Mouse (Mus musculus) lung, embryonic 16.5 days (tissue): Measurements from ENCODE around the gene Rgma. TPM values are rescaled to one million over a fixed set of nuclear protein-coding genes. Genes with fewer than 3 reads are reported as not detected.

Source experiments
- ATAC-seq: fragments of 200-750 bp; cut with Nextera tagmentation; 2 replicates; pipeline ENCODE4 v1.8.0; 2017; ENCODE audit warnings: low read depth, mild to moderate bottlenecking, moderate library complexity
- H3K27ac ChIP-seq: fragments of 300-500 bp; sonication (generic); 2 replicates; pipeline ENCODE4 v1.5.1; 2014; ENCODE audit warnings: mild to moderate bottlenecking, control low read depth, low read length
- H3K27me3 ChIP-seq: fragments of 300-500 bp; sonication (generic); 2 replicates; pipeline ENCODE4 v1.6.1; 2014; ENCODE audit warnings: low read depth, low read length, mixed read lengths; ENCODE audit not compliant: control insufficient read depth, insufficient read depth
- H3K36me3 ChIP-seq: fragments of 300-500 bp; sonication (generic); 2 replicates; pipeline ENCODE4 v1.6.1; 2014; ENCODE audit warnings: low read length; ENCODE audit not compliant: control insufficient read depth, insufficient read depth
- H3K4me1 ChIP-seq: fragments of 300-500 bp; sonication (generic); replicated peaks from 2 replicates; pipeline ENCODE4 v1.6.1; 2014; ENCODE audit warnings: low read length, mixed read lengths; ENCODE audit not compliant: control insufficient read depth, insufficient read depth
- H3K4me2 ChIP-seq: fragments of 300-500 bp; sonication (generic); 2 replicates; pipeline ENCODE4 v1.6.1; 2014; ENCODE audit warnings: low read depth, low read length, control low read depth
- H3K4me3 ChIP-seq: fragments of 300-500 bp; sonication (generic); 2 replicates; pipeline ENCODE4 v1.5.1; 2014; ENCODE audit warnings: mild to moderate bottlenecking, low read length, control low read depth
- H3K9ac ChIP-seq: fragments of 300-500 bp; sonication (generic); 2 replicates; pipeline ENCODE4 v1.6.1; 2014; ENCODE audit warnings: low read length, control low read depth
- H3K9me3 ChIP-seq: fragments of 300-500 bp; sonication (generic); 2 replicates; pipeline ENCODE4 v1.6.1; 2016; ENCODE audit warnings: low read length; ENCODE audit not compliant: control insufficient read depth
- WGBS: fragments of 180-500 bp; shearing (Covaris S2); extraction: QIAGEN DNeasy Blood & Tissue Kit; methylation state at CpG from one replicate; pipeline ENCODE4 v1.1.7; 2014; 5-methylcytosine and 5-hydroxymethylcytosine counted together
- polyA plus RNA-seq: library from polyadenylated mRNA; unstranded; fragments of >200 nt; fragmentation: Nextera tagmentation; extraction: Ambion mirVana; gene quantifications from 2 replicates; pipeline ENCODE4 v1.2.1, GENCODE M21; 2015

The Rgma gene
- 10.1 and 10.5 TPM in 2 replicates for polyA plus RNA-seq

DNA sequence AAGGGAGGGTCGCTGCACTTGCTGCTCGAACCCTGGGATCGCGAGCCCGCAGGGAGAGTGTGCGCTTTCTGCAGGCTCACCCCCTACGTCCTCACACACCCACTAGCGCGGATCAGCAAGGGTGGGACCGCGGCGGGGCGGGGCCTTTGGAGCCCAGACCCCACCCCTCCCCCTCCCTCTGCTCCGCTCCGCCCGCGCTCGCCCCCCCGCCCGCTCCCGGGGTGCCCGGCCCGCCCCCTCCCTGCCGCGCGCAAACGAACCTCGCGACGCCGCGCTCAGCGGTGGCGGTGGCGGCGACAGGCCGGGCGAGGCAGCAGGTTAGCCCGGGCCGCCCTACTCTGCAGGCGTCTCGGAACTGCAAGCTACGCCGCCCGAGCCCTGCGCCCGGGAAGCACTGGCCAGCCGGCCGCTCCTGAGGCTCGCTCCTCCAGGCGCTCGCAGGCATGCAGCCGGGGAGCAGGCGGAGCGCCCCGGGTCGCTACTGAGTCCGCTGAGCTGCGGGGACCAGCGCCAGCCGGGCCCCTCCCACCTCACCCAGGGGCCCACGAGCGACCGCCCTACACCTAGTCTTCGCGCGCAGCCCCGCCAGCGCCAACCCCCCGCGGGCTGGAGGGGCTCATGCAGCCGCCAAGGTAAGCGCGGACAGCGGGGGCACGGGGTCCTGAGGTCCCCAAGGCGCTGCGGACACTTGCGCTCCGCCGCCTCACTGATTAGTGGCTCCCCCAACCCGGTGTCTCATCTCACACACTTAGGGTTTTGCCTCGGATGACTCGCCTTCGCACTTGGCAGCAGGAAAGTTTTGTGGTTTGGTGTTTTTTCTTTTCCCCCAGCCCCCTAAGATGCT is at the start of gene Rgma:
TSS of gene Rgma (plus strand) at position 253 of the 844 bp plus-strand sequence.
- H3K4me3 ChIP-seq, result peak within 1 kb of the TSS; percentile 64
- no peaks in the 10 kb centered on the region for H3K9me3 ChIP-seq
- H3K4me2 ChIP-seq, result peak within 1 kb of the TSS; percentile 100
- H3K27me3 ChIP-seq, result peaks cover 22% of the 10 kb centered on the region
- H3K4me1 ChIP-seq, result peaks cover 19% of the 10 kb centered on the region
- peak within 1 kb of the TSS; percentile 71 for H3K9ac ChIP-seq
- ATAC-seq, result peak; percentile 81
- H3K36me3 ChIP-seq, result no peaks in the 10 kb centered on the region
- under 1% methylated on average over 67 of the region's 85 CpGs for WGBS
- 0 out of 2 replicates have a peak within 1 kb of the TSS, but pooled peaks have one; percentile 27 for H3K27ac ChIP-seq

DNA sequence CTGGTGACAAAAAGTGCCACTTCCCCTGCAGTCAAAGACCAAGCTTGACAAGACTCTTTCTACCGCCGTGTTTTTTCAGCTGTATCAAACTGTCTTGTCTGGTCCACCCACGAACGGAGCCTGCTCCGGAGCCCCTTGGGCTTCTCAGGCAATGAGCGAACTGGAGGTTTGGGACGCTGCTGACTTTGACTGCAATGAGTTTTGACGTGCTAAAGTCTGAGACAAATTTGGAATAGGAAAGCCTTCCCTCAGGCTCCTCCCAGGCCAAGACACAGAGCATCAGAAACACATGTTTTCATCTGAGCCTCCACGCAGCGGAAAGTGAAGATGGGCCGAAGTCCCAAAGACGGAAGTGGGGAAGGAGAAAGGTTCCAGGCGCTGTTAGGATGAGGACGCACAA is 49.1 kb upstream of the Rgma start:
- Histone ChIP-seq H3K9me3 (no peaks in the 10 kb centered on the region), H3K4me1 (peaks cover 20% of the 10 kb centered on the region), H3K27ac (peak overlapping the region; percentile 47), H3K36me3 (no peaks in the 10 kb centered on the region), H3K9ac (no peak overlapping the region), H3K4me3 (no peak overlapping the region), H3K27me3 (no peaks in the 10 kb centered on the region), H3K4me2 (no peak overlapping the region)
- 70% methylated on average over 14 of the region's 14 CpGs for WGBS
- ATAC-seq, result no peak

DNA sequence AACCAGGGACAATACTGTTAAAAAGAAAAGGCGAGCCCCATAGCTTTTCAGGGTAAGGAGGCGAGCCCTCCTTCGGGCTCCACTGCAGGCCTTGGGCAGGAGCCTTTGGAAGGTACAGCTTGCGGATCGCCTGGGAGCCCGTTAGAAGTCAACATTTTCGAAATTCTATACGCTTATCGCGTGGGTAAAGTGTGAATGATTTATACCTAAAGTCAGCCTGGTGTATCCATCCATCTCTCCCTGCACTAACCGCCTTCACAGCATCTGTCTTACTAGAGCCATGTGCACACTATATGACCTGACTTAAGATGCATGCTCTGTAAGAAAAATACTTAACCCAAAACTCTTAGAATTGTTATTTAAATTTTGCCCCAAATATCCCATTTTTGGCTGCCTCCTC is 48.6 kb upstream of the Rgma start:
- no peak overlapping the region for H3K4me2 ChIP-seq
- H3K27me3 ChIP-seq, result no peaks in the 10 kb centered on the region
- WGBS, result 63% methylated on average over 11 of the region's 11 CpGs
- H3K9ac ChIP-seq, result no peak overlapping the region
- peaks cover 20% of the 10 kb centered on the region for H3K4me1 ChIP-seq
- H3K4me3 ChIP-seq, result no peak overlapping the region
- no peak for ATAC-seq
- H3K9me3 ChIP-seq, result no peaks in the 10 kb centered on the region
- H3K36me3 ChIP-seq, result no peaks in the 10 kb centered on the region
- peak overlapping the region; percentile 47 for H3K27ac ChIP-seq

DNA sequence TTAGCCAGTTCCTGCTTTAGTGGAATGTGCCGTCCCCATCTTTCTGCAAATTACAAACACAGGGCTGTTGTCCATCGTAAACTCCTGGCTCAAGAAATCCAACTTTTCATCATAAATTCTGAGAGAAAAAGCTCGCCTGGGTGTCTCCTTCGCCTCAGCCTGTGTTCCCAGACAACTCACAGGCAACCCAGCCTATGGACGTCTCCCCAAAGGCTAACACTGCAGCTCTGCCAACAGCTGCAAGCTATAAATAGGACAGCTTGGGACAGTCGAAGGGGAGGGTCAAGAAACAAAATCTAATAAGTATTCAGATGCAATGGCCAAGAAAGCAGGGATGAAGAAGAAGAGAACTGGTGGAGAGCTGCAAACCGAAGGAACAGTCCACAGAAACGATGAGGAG is 48.1 kb upstream of the Rgma start:
- ATAC-seq, result peak; percentile 87
- WGBS, result 45% methylated on average over 8 of the region's 8 CpGs
- H3K4me2 ChIP-seq, result no peak overlapping the region
- no peak overlapping the region for H3K9ac ChIP-seq
- H3K36me3 ChIP-seq, result no peaks in the 10 kb centered on the region
- H3K9me3 ChIP-seq, result no peaks in the 10 kb centered on the region
- H3K27ac ChIP-seq, result peak overlapping the region; percentile 47
- H3K4me3 ChIP-seq, result no peak overlapping the region
- H3K27me3 ChIP-seq, result no peaks in the 10 kb centered on the region
- peaks cover 20% of the 10 kb centered on the region for H3K4me1 ChIP-seq

DNA sequence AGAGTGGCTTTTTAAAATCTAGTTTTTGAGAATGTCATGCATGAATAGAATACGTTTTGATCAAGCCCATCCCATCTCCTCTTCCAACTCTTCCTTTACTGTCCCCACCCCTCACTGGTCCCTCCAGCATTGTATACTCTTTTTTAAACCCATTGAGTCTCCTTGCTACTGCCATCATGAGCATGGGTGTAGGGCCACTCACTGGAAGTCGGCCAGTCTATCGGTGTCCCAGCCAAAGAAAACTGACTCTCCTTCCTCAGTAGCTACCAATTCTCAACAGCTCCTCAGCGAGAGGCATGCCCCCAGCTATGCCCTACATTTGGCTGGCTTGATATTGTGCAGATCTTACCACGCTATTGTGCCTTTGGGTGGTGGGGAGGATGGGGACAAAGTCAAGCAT is 47.7 kb upstream of the Rgma start:
- Histone ChIP-seq H3K9ac (no peak overlapping the region), H3K4me3 (no peak overlapping the region), H3K36me3 (no peaks in the 10 kb centered on the region), H3K4me2 (no peak overlapping the region), H3K9me3 (no peaks in the 10 kb centered on the region), H3K4me1 (peaks cover 20% of the 10 kb centered on the region), H3K27me3 (no peaks in the 10 kb centered on the region), H3K27ac (peak overlapping the region; percentile 37; the same call in 1 of the 2 replicates)
- ATAC-seq, result no peak
- 72% methylated on average over 5 of the region's 5 CpGs for WGBS

DNA sequence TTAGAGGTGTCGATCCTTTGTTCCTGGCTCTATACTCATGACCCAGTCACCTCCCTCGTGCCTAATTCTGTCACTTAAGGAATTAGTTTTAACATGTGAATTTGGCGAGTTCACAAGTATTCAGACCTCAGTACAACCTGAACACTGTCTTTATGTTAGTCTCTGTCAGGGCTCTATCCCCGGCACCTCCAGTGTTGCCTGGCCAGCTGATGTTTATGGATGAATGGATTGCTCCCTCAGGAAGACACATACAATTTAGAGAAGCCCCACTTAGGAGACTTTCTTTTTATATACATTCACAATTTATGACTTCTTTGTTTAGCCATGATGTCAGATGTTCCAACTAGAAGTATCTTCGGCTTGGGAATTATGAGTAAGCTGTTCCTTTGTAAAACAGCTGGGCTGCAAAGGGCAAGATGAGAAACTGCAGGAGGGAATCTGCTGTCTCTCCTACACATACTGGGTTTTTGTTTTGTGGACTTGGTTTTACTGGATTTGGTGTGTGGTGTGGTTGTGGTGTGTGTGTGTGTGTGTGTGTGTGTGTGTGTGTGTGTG is 46.6 kb upstream of the Rgma start:
- H3K36me3 ChIP-seq, result no peaks in the 10 kb centered on the region
- H3K27me3 ChIP-seq, result no peaks in the 10 kb centered on the region
- no peak overlapping the region for H3K27ac ChIP-seq
- peaks cover 18% of the 10 kb centered on the region for H3K4me1 ChIP-seq
- WGBS, result 31% methylated on average over 5 of the region's 5 CpGs
- H3K9me3 ChIP-seq, result no peaks in the 10 kb centered on the region
- no peak overlapping the region for H3K4me2 ChIP-seq
- H3K4me3 ChIP-seq, result no peak overlapping the region
- ATAC-seq, result no peak
- H3K9ac ChIP-seq, result no peak overlapping the region

DNA sequence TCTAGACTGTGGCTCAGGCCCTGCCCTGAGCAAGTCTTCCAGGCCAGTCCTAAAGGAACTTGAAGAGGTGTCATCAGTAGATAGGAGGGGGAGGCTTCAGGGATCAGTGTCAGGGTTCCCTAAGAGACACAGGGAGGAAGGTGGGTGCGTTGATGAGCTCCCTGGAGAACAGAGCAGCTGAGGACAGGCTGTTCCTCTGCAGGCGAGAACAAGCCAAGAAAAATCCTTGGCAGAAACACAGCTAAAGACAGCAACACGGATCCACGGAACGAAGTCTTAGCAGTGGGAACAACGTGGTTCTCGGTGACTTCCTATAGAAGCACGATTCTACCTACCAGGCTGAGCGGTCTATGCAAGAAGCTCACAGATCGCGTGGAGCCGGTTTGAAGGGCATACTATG is 44.6 kb upstream of the Rgma start:
- ATAC-seq, result no peak
- WGBS, result 76% methylated on average over 12 of the region's 12 CpGs
- Histone ChIP-seq H3K9ac (no peak overlapping the region), H3K4me1 (peaks cover 18% of the 10 kb centered on the region), H3K4me2 (no peak overlapping the region), H3K9me3 (no peaks in the 10 kb centered on the region), H3K4me3 (no peak overlapping the region), H3K27ac (no peak overlapping the region), H3K27me3 (no peaks in the 10 kb centered on the region), H3K36me3 (no peaks in the 10 kb centered on the region)

DNA sequence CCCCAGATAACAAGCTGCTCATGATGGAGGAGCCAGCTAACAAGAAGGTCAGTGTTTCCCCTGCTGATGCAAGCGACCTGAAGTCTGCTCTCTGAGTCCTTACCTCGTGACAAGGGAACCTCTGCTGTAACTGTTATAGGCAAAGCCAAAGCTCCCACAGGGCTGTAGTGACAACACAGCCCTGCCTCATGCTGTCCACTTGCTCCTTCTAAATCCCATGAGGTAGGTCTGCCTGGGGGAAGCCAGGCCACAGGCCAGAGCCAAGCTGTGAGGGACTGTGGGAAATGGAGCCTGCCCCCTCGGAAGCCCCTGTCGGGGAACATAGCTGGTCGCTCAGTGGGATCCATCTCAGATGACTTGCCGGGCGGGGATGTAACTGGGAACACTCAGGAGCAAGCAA is 43.7 kb upstream of the Rgma start:
- H3K9ac ChIP-seq, result no peak overlapping the region
- H3K4me2 ChIP-seq, result no peak overlapping the region
- 66% methylated on average over 7 of the region's 7 CpGs for WGBS
- H3K27me3 ChIP-seq, result no peaks in the 10 kb centered on the region
- no peak overlapping the region for H3K4me3 ChIP-seq
- H3K36me3 ChIP-seq, result no peaks in the 10 kb centered on the region
- ATAC-seq, result no peak
- no peaks in the 10 kb centered on the region for H3K9me3 ChIP-seq
- no peak overlapping the region for H3K27ac ChIP-seq
- H3K4me1 ChIP-seq, result peaks cover 15% of the 10 kb centered on the region

DNA sequence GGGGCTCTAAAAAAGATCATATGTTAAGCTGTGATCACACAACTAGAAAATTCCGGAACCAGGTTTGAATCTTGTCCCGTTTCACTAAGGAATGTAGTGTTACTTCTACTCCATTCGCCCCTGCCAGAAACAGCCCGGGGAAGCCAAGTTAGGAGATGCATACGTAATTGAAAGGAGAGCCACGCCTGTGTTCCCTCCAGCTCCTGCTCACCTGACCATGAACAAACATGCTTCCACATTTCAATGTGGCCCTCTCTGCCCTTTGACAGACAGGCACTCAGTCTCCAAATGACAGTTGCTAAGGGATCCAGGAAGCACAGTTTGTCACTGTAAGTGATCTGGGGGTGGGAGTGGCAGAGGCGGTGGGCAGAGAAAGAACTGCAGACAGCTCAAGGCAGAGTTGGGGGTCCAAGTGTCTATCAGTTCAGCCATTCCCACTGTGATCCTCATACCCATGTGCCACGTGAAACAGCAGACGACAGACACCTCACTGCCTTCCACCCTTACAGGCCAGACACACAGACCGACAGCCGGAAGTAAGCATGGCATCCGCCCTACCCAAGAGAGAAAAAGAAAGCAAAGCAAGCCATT is 41.8 kb upstream of the Rgma start:
- no peak overlapping the region for H3K27ac ChIP-seq
- no peak overlapping the region for H3K9ac ChIP-seq
- 60% methylated on average over 12 of the region's 12 CpGs for WGBS
- H3K27me3 ChIP-seq, result no peaks in the 10 kb centered on the region
- no peaks in the 10 kb centered on the region for H3K9me3 ChIP-seq
- H3K4me3 ChIP-seq, result no peak overlapping the region
- H3K4me2 ChIP-seq, result no peak overlapping the region
- peaks cover 2% of the 10 kb centered on the region for H3K4me1 ChIP-seq
- H3K36me3 ChIP-seq, result no peaks in the 10 kb centered on the region
- no peak for ATAC-seq
